Mouse (Mus musculus) heart, postnatal 0 days (tissue): ENCODE results near the gene Nefh.

Experiments
- CTCF ChIP-seq: IDR thresholded peaks from 2 replicates; pipeline ENCODE4 v1.5.1; 2016; ENCODE audit warnings: antibody characterized with exemption, control low read depth, low read depth
- EP300 ChIP-seq: IDR thresholded peaks from 2 replicates; pipeline ENCODE4 v1.6.1; 2016; ENCODE audit warnings: antibody characterized with exemption, low read depth

GRCm38 (mm10) chr11:4953918-4954317, 6.1 kb upstream of the Nefh start:
- TF ChIP-seq CTCF (no peak), EP300 (no peak)
